Mouse (Mus musculus) monocyte, adult 2 months (primary cell): ENCODE measurements around the gene Tmprss4.

Experiments used
- DNase-seq, 2 experiments: peaks; one replicate each; pipeline ENCODE4 v3.0.0; 2022; ENCODE audit warnings: low spot score in 2 of 2, low read depth in 1 of 2

Tmprss4 gene

GRCm38 (mm10) chr9:45203797-45204410, at the start of gene Tmprss4:
TSS of gene Tmprss4 (minus strand) at chr9:45204092.
- no peak for DNase-seq

- peak in 1 of 2 experiments; percentile 53 for DNase-seq
Observed at GRCm38 (mm10) chr9:45252395-45252794, 48.5 kb upstream of the Tmprss4 start.

DNA sequence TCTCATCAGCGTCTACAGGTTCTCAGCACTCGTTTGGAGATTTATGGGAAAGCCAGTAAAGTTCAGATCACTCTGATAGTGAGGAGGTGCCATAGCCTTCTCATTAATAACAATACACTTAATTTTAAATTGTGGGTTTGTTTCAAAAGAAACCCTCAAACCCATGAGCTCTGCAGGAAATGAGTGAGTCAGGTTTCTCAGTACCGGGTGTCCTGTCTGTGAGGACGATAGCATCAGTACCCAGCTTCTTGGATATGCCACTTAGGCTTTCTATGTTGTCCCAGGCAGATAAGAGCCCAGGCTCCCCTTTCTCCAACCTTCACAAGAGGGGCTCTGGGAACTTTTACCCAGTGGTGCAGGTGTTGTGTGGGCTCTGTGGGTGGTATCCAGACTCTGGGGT, 48.1 kb upstream of the Tmprss4 start:
- DNase-seq: no peak

GRCm38 (mm10) chr9:45251281-45251680, 47.4 kb upstream of the Tmprss4 start:
- DNase-seq: no peak

GRCm38 (mm10) chr9:45250306-45250705, 46.4 kb upstream of the Tmprss4 start:
- no peak for DNase-seq

DNA sequence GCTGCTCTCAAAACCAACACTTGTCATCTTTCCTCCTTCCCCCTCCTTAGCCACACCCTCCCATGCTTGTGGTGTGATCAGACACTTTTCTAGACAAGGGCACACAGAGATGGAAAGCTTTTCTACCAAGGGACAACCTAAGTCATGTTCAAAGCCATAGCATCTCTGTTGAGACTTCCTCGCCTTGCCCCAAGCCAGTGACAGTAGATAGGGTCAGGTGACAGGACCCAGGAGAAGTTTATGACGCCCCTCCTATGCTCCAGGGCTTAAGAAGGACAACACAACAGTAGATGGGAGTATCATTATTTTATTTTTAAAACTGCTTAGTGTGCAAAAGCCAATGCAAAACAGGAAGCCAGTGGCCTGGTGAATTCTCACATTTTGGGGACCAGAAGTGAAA, 43.6 kb upstream of the Tmprss4 start:
- DNase-seq: peak in 1 of 2 experiments; percentile 67

GRCm38 (mm10) chr9:45246060-45246459, 42.2 kb upstream of the Tmprss4 start:
- peak; percentile 87 to 90 for DNase-seq

- DNase-seq: no peak
Observed at GRCm38 (mm10) chr9:45245432-45245831, 41.5 kb upstream of the Tmprss4 start.

- peak; percentile 38 to 43 for DNase-seq
Observed at GRCm38 (mm10) chr9:45241397-45241796, 37.5 kb upstream of the Tmprss4 start.

GRCm38 (mm10) chr9:45236744-45237143, 32.9 kb upstream of the Tmprss4 start:
- no peak for DNase-seq

DNA sequence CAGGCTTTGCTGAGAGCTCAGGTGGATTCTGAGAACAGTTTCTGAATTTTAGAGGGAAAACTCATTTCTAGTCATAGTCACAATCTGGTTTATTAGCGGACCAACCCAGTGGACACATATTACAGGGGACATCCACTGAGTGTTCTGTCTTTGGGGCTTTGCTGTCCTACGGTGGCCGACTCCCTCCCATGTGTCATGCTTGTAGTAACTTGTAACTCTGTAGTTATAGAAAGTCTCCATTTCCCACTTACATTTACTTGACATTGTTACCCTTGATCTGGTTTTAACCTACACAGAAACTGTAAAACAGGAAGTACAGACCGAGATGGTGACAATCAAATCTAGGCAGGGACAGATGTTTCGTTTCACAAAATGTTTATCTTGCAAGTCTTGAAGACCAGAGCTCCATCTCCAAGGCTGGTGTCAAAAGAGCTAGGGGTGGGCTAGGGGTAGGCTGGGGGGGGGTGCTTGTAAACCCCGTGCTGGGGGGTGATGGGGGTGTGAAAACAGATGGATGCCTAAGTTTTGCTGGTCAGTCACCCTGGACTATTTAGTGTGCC, 31.9 kb upstream of the Tmprss4 start:
- no peak for DNase-seq

DNA sequence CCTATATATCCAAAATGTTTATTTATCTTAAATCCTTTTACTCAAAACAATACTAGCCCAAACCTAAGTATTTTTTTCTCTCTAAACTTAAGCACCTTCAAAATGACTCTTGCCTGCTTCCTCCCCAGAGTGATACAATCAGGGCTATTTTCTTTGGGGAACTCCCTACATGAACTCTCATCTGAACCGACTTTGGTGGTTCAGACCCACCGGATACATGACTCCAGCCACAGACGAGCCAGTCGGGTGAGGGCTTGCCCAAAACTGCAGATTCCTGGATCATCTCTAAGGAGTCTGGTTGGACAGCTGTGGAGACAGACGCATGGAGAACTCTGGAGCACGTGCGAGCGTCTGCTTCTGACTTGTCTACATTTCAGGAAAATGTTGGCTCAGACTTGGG, 25.5 kb upstream of the Tmprss4 start:
- DNase-seq: no peak

- peak; percentile 66 to 90 for DNase-seq
Observed at GRCm38 (mm10) chr9:45221567-45221966, 17.7 kb upstream of the Tmprss4 start.

GRCm38 (mm10) chr9:45219644-45220043, 15.8 kb upstream of the Tmprss4 start:
- no peak for DNase-seq

GRCm38 (mm10) chr9:45215526-45216179, 11.8 kb upstream of the Tmprss4 start:
- no peak for DNase-seq

DNA sequence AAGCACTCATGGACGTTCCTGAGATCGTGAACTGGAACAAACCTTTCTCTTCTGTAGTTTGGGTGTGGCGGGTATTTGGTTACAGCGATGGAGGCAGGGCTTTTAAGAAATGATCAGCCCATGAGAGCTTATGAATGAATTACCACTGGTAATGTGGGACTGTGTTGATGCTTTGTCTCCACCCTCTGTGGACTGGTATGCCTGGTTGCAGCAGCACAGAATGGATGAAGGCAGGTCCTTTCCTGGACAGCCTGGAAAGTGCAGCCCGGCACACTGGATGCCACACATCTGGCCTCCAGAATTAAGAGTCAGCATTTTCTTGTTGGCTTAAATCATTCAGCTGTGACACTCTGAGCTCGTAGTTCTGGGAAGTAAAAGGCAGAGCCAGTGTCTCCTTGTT, 8.1 kb upstream of the Tmprss4 start:
- no peak for DNase-seq

- DNase-seq: no peak
Observed at GRCm38 (mm10) chr9:45207015-45207743, 3.3 kb upstream of the Tmprss4 start.

- DNase-seq: no peak
Observed at GRCm38 (mm10) chr9:45206121-45206520, 2.2 kb upstream of the Tmprss4 start.

GRCm38 (mm10) chr9:45205143-45205542, 1.3 kb upstream of the Tmprss4 start:
- no peak for DNase-seq

GRCm38 (mm10) chr9:45202021-45202798, 1.7 kb downstream of the Tmprss4 start:
- no peak for DNase-seq

- no peak for DNase-seq
Observed at GRCm38 (mm10) chr9:45201319-45201947, 2.5 kb downstream of the Tmprss4 start.
